Mouse (Mus musculus): ENCODE results near the gene Ada. TPM values are rescaled to one million over a fixed set of nuclear protein-coding genes. Genes with fewer than 3 reads are reported as not detected.

Ada gene
- polyA plus RNA-seq, 1 experiment from 2014 or later, result 4.4 TPM

GRCm38 (mm10) chr2:163686886-163687285 lies 63.2 kb downstream of the Ada start:
- Histone ChIP-seq H3K4me3 (ENCODE audit: low read depth, low read length) (no peak overlapping the region), H3K9me3 (replicated peaks; ENCODE audit: control insufficient read depth, low read length, poor library complexity, severe bottlenecking) (no peaks in the 10 kb centered on the region), H3K36me3 (ENCODE audit: control insufficient read depth, insufficient read depth, low read length) (no peaks in the 10 kb centered on the region), H3K27ac (ENCODE audit: low read length) (no peak overlapping the region), H3K4me1 (ENCODE audit: control insufficient read depth, insufficient read depth, low read length) (peaks cover 15% of the 10 kb centered on the region), H3K27me3 (ENCODE audit: control insufficient read depth, insufficient read depth, low read depth, low read length) (no peaks in the 10 kb centered on the region), H3K9ac (ENCODE audit: low read depth, low read length) (no peak overlapping the region), H3K4me2 (ENCODE audit: low read length) (no peak overlapping the region)
- 81% methylated on average over 3 of the region's 3 CpGs for WGBS
- ATAC-seq, result no peak

- Histone ChIP-seq H3K4me3 (ENCODE audit: low read depth, low read length) (no peak overlapping the region), H3K9me3 (replicated peaks; ENCODE audit: control insufficient read depth, low read length, poor library complexity, severe bottlenecking) (no peaks in the 10 kb centered on the region), H3K4me1 (ENCODE audit: control insufficient read depth, insufficient read depth, low read length) (peaks cover 15% of the 10 kb centered on the region), H3K4me2 (ENCODE audit: low read length) (no peak overlapping the region), H3K27ac (ENCODE audit: low read length) (no peak overlapping the region), H3K9ac (ENCODE audit: low read depth, low read length) (no peak overlapping the region), H3K36me3 (ENCODE audit: control insufficient read depth, insufficient read depth, low read length) (no peaks in the 10 kb centered on the region), H3K27me3 (ENCODE audit: control insufficient read depth, insufficient read depth, low read depth, low read length) (no peaks in the 10 kb centered on the region)
- 79% methylated on average over 5 of the region's 5 CpGs for WGBS
- ATAC-seq, result no peak
These were observed 63.8 kb downstream of the Ada start for GRCm38 (mm10) chr2:163686233-163686632.

GRCm38 (mm10) chr2:163685761-163686200 lies 64.3 kb downstream of the Ada start:
- WGBS, result 82% methylated on average over 6 of the region's 6 CpGs

GRCm38 (mm10) chr2:163685287-163685686 lies 64.8 kb downstream of the Ada start:
- Histone ChIP-seq H3K4me2 (ENCODE audit: low read length) (no peak overlapping the region), H3K4me1 (ENCODE audit: control insufficient read depth, insufficient read depth, low read length) (peaks cover 12% of the 10 kb centered on the region), H3K9me3 (replicated peaks; ENCODE audit: control insufficient read depth, low read length, poor library complexity, severe bottlenecking) (no peaks in the 10 kb centered on the region), H3K27ac (ENCODE audit: low read length) (no peak overlapping the region), H3K4me3 (ENCODE audit: low read depth, low read length) (no peak overlapping the region), H3K9ac (ENCODE audit: low read depth, low read length) (no peak overlapping the region), H3K36me3 (ENCODE audit: control insufficient read depth, insufficient read depth, low read length) (no peaks in the 10 kb centered on the region), H3K27me3 (ENCODE audit: control insufficient read depth, insufficient read depth, low read depth, low read length) (no peaks in the 10 kb centered on the region)
- no peak for ATAC-seq
- 61% methylated on average over 4 of the region's 4 CpGs for WGBS

More at GRCm38 (mm10) chr2:163685761-163686200, 64.3 kb downstream of the Ada start:
- H3K4me1 ChIP-seq (ENCODE audit: control insufficient read depth, insufficient read depth, low read length), result peaks cover 15% of the 10 kb centered on the region
- no peak overlapping the region for H3K4me3 ChIP-seq (ENCODE audit: low read depth, low read length)
- no peak for ATAC-seq
- no peaks in the 10 kb centered on the region for H3K9me3 ChIP-seq (replicated peaks; ENCODE audit: control insufficient read depth, low read length, poor library complexity, severe bottlenecking)
- no peak overlapping the region for H3K9ac ChIP-seq (ENCODE audit: low read depth, low read length)
- no peaks in the 10 kb centered on the region for H3K27me3 ChIP-seq (ENCODE audit: control insufficient read depth, insufficient read depth, low read depth, low read length)
- peak overlapping the region; percentile 26; the same call in 1 of the 2 replicates for H3K27ac ChIP-seq (ENCODE audit: low read length)
- H3K4me2 ChIP-seq (ENCODE audit: low read length), result no peak overlapping the region
- no peaks in the 10 kb centered on the region for H3K36me3 ChIP-seq (ENCODE audit: control insufficient read depth, insufficient read depth, low read length)

- Histone ChIP-seq H3K27ac (ENCODE audit: low read length) (no peak overlapping the region), H3K4me2 (ENCODE audit: low read length) (no peak overlapping the region), H3K9ac (ENCODE audit: low read depth, low read length) (no peak overlapping the region), H3K4me1 (ENCODE audit: control insufficient read depth, insufficient read depth, low read length) (peaks cover 9% of the 10 kb centered on the region), H3K9me3 (replicated peaks; ENCODE audit: control insufficient read depth, low read length, poor library complexity, severe bottlenecking) (no peaks in the 10 kb centered on the region), H3K4me3 (ENCODE audit: low read depth, low read length) (no peak overlapping the region), H3K27me3 (ENCODE audit: control insufficient read depth, insufficient read depth, low read depth, low read length) (no peaks in the 10 kb centered on the region), H3K36me3 (ENCODE audit: control insufficient read depth, insufficient read depth, low read length) (no peaks in the 10 kb centered on the region)
- 94% methylated on average over 2 of the region's 2 CpGs for WGBS
- no peak for ATAC-seq
These were observed 67.7 kb downstream of the Ada start for GRCm38 (mm10) chr2:163682344-163682743.

- no peak for ATAC-seq
- H3K4me1 ChIP-seq (ENCODE audit: control insufficient read depth, insufficient read depth, low read length), result peaks cover 7% of the 10 kb centered on the region
- H3K4me3 ChIP-seq (ENCODE audit: low read depth, low read length), result no peak overlapping the region
- no peak overlapping the region for H3K4me2 ChIP-seq (ENCODE audit: low read length)
- no peaks in the 10 kb centered on the region for H3K36me3 ChIP-seq (ENCODE audit: control insufficient read depth, insufficient read depth, low read length)
- no peak overlapping the region for H3K27ac ChIP-seq (ENCODE audit: low read length)
- 93% methylated on average over 3 of the region's 3 CpGs for WGBS
- no peaks in the 10 kb centered on the region for H3K9me3 ChIP-seq (replicated peaks; ENCODE audit: control insufficient read depth, low read length, poor library complexity, severe bottlenecking)
- H3K27me3 ChIP-seq (ENCODE audit: control insufficient read depth, insufficient read depth, low read depth, low read length), result no peaks in the 10 kb centered on the region
- no peak overlapping the region for H3K9ac ChIP-seq (ENCODE audit: low read depth, low read length)
These were observed 73.3 kb downstream of the Ada start for GRCm38 (mm10) chr2:163676745-163677144.

Other genes with a start within 250 kb of the Ada start
- gene Hnf4a, start 243.4 kb downstream of the Ada start, polyA plus RNA-seq (2015; fragmentation: Nextera tagmentation; extraction: Ambion mirVana), result not detected in 2 replicates
- 43.7 and 48.7 TPM in 2 replicates for gene Ttpal, start 147.9 kb downstream of the Ada start, polyA plus RNA-seq (2015; fragmentation: Nextera tagmentation; extraction: Ambion mirVana)
- 35.6 and 36.4 TPM in 2 replicates for gene Serinc3, start 105.1 kb downstream of the Ada start, polyA plus RNA-seq (2015; fragmentation: Nextera tagmentation; extraction: Ambion mirVana)
- gene Pkig, start 91.9 kb downstream of the Ada start, polyA plus RNA-seq (2015; fragmentation: Nextera tagmentation; extraction: Ambion mirVana), result 134 TPM in 2 replicates
- gene Ccn5, start 70.6 kb upstream of the Ada start, polyA plus RNA-seq (2015; fragmentation: Nextera tagmentation; extraction: Ambion mirVana), result 0.47 and 0.72 TPM in 2 replicates
- gene Kcnk15, start 103.4 kb upstream of the Ada start, polyA plus RNA-seq (2015; fragmentation: Nextera tagmentation; extraction: Ambion mirVana), result 0.17 and 0.33 TPM in 2 replicates
- 18.8 and 20.4 TPM in 2 replicates for gene Rims4, start 168.4 kb upstream of the Ada start, polyA plus RNA-seq (2015; fragmentation: Nextera tagmentation; extraction: Ambion mirVana)
- 533 and 553 TPM in 2 replicates for gene Ywhab, start 244.7 kb upstream of the Ada start, polyA plus RNA-seq (2015; fragmentation: Nextera tagmentation; extraction: Ambion mirVana)

Measured in midbrain, embryonic 16.5 days (tissue).